Mouse (Mus musculus) olfactory bulb, adult 2 months (tissue): ENCODE data around the gene Nicn1. TPM values are rescaled to one million over a fixed set of nuclear protein-coding genes. Genes with fewer than 3 reads are reported as not detected.
"Not testable (repeated sequence)": the region's sequence is repeated elsewhere in the genome, so short reads cannot be mapped to it uniquely, and the experiment has no call there.

ENCODE experiments used
- H3K27ac ChIP-seq: fragments of 200-500 bp; 2 replicates; pipeline ENCODE4 v1.5.1; 2012; ENCODE audit warnings: low read depth, low read length; ENCODE audit not compliant: insufficient read depth
- H3K4me1 ChIP-seq: fragments of 200-500 bp; 2 replicates; pipeline ENCODE4 v1.6.1; 2012; ENCODE audit warnings: low read length; ENCODE audit not compliant: control insufficient read depth, insufficient read depth
- H3K4me3 ChIP-seq: fragments of 200-500 bp; 2 replicates; pipeline ENCODE4 v1.5.1; 2012; ENCODE audit warnings: mild to moderate bottlenecking, low read depth, low read length, moderate library complexity; ENCODE audit not compliant: insufficient read depth
- CTCF ChIP-seq: fragments of 200-500 bp; IDR thresholded peaks from 2 replicates; pipeline ENCODE4 v1.5.1; 2012; ENCODE audit warnings: low read depth, mild to moderate bottlenecking, low read length, moderate library complexity; ENCODE audit not compliant: insufficient read depth
- POLR2A ChIP-seq: fragments of 200-500 bp; IDR thresholded peaks from 2 replicates; pipeline ENCODE4 v1.6.1; 2012; ENCODE audit warnings: mild to moderate bottlenecking, low read depth, low read length, moderate library complexity; ENCODE audit not compliant: insufficient read depth
- WGBS: fragments of 180-500 bp; shearing (Covaris S2); methylation state at CpG from one replicate; pipeline ENCODE4 v1.1.7; 2018; 5-methylcytosine and 5-hydroxymethylcytosine counted together
- polyA plus RNA-seq: library from polyadenylated mRNA; stranded (reverse); fragments of >200 nt; gene quantifications from 2 replicates; pipeline ENCODE4 v1.2.4, GENCODE M21; 2012; ENCODE audit warnings: low replicate concordance; ENCODE audit not compliant: missing spikeins, insufficient read depth, insufficient read length

Nicn1 gene
- polyA plus RNA-seq, 1 experiment, result not detected

GRCm38 (mm10) chr9:108274476-108275330, 15.5 kb upstream of the Nicn1 start:
- Histone ChIP-seq H3K4me1 (no peaks in the 10 kb centered on the region), H3K27ac (no peak overlapping the region), H3K4me3 (no peak overlapping the region)
- TF ChIP-seq POLR2A (no peak), CTCF (no peak)
- 81% methylated on average over 5 of the region's 5 CpGs for WGBS

- 0 out of 2 replicates have a peak, but pooled peaks cover 2% of the 10 kb centered on the region for H3K4me1 ChIP-seq
- TF ChIP-seq POLR2A (no peak), CTCF (no peak)
- 73% methylated on average over 6 of the region's 6 CpGs for WGBS
Observed at GRCm38 (mm10) chr9:108275331-108275659, 14.9 kb upstream of the Nicn1 start.

GRCm38 (mm10) chr9:108278697-108279450, 11.4 kb upstream of the Nicn1 start:
- 74% methylated on average over 10 of the region's 10 CpGs for WGBS
- TF ChIP-seq CTCF, result no peak
- TF ChIP-seq POLR2A, result no peak
- no peak overlapping the region for H3K4me3 ChIP-seq
- no peak overlapping the region for H3K27ac ChIP-seq
- 0 out of 2 replicates have a peak, but pooled peaks cover 2% of the 10 kb centered on the region for H3K4me1 ChIP-seq

More at GRCm38 (mm10) chr9:108275331-108275659, 14.9 kb upstream of the Nicn1 start:
- Histone ChIP-seq H3K27ac (no peak overlapping the region), H3K4me3 (no peak overlapping the region)

- 24% methylated on average over 8 of the region's 8 CpGs for WGBS
- Histone ChIP-seq H3K27ac (no peak overlapping the region), H3K4me1 (0 out of 2 replicates have a peak, but pooled peaks cover 2% of the 10 kb centered on the region), H3K4me3 (no peak overlapping the region)
- TF ChIP-seq POLR2A (no peak), CTCF (no peak)
Observed at GRCm38 (mm10) chr9:108280071-108280828, 10.0 kb upstream of the Nicn1 start.

- 0 out of 2 replicates have a peak, but pooled peaks cover 2% of the 10 kb centered on the region for H3K4me1 ChIP-seq
- WGBS, result 11% methylated on average over 6 of the region's 6 CpGs
- TF ChIP-seq CTCF (no peak), POLR2A (no peak)
- no peak overlapping the region for H3K4me3 ChIP-seq
- H3K27ac ChIP-seq, result no peak overlapping the region
Observed at GRCm38 (mm10) chr9:108284410-108284809, 5.8 kb upstream of the Nicn1 start.

- not testable (repeated sequence) for H3K27ac ChIP-seq, H3K4me3 ChIP-seq, H3K4me1 ChIP-seq
- WGBS, result 74% methylated on average over 6 of the region's 6 CpGs
Observed at GRCm38 (mm10) chr9:108287526-108288238, 2.5 kb upstream of the Nicn1 start.

GRCm38 (mm10) chr9:108289347-108289746, 882 bp upstream of the Nicn1 start:
- WGBS, result 65% methylated on average over 2 of the region's 2 CpGs
- H3K4me1 ChIP-seq, result no peaks in the 10 kb centered on the region

GRCm38 (mm10) chr9:108290773-108291172, 544 bp downstream of the Nicn1 start:
- TF ChIP-seq CTCF (no peak), POLR2A (no peak)
- no peak overlapping the region for H3K27ac ChIP-seq
- 16% methylated on average over 6 of the region's 6 CpGs for WGBS
- H3K4me1 ChIP-seq, result no peaks in the 10 kb centered on the region
- peak overlapping the region; percentile 58 for H3K4me3 ChIP-seq

More at GRCm38 (mm10) chr9:108289347-108289746, 882 bp upstream of the Nicn1 start:
- Histone ChIP-seq H3K27ac (no peak overlapping the region), H3K4me3 (no peak overlapping the region)
- TF ChIP-seq POLR2A, result no peak
- TF ChIP-seq CTCF, result no peak
